Mouse (Mus musculus) G1E-ER4 (cell line): ENCODE measurements around the gene Prkx. TPM values are rescaled to one million over a fixed set of nuclear protein-coding genes. Genes with fewer than 3 reads are reported as not detected.

Experiments
- GATA1 ChIP-seq: IDR thresholded peaks from one replicate; pipeline ENCODE4 v1.8.0; 2012; ENCODE audit warnings: low read length, inconsistent platforms
- polyA plus RNA-seq: library from polyadenylated mRNA; stranded (reverse); fragments of >175 nt; gene quantifications from 2 replicates; pipeline ENCODE4 v1.2.3, GENCODE M21; 2012

Gene Prkx
- polyA plus RNA-seq, 1 experiment: 10.4 TPM

- TF ChIP-seq GATA1: no peak
Observed at GRCm38 (mm10) chrX:77733930-77734536, 62.0 kb downstream of the Prkx start.

DNA sequence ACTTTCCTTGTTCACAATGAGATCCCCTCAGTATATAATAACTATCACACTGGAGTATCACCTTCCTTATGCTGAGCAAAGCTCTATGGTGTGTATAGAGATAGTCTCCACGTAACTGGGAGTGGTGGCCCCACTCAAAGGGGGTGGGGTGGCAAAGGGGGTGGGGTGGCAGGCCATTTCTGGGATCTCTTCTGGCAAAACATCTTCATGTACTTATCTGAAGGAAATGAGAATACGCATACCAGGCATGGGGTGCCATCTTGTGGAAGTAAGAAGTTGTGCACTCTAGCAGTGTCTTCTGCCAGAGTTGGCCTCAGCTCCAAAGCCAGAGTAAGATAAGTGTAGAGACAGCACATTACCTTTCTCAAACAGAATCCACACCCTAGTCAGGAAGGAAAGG, 75.8 kb downstream of the Prkx start:
- TF ChIP-seq GATA1: no peak

Other genes starting within 250 kb of the Prkx start
- not detected in 2 replicates for gene Pbsn, start 57.3 kb upstream of the Prkx start, polyA plus RNA-seq
- not detected in 2 replicates for gene Gm14744, start 68.5 kb upstream of the Prkx start, polyA plus RNA-seq
- gene 5430402E10Rik, start 128.8 kb upstream of the Prkx start, polyA plus RNA-seq: not detected in 2 replicates